Mouse (Mus musculus) frontal cortex, adult 2 months (tissue): Measurements from ENCODE around the gene Heg1. TPM values are rescaled to one million over a fixed set of nuclear protein-coding genes. Genes with fewer than 3 reads are reported as not detected.

ENCODE experiments used
- DNase-seq, 2 experiments: peaks; one replicate each; pipeline ENCODE4 v3.0.0; 2022; ENCODE audit warnings: low spot score in 1 of 2; ENCODE audit errors: extremely low spot score in 1 of 2
- polyA plus RNA-seq: library from polyadenylated mRNA; depleted of rRNA; stranded (reverse); fragments of >200 nt; gene quantifications from 2 replicates; pipeline ENCODE4 v1.2.3, GENCODE M21; 2012

Heg1 gene
- polyA plus RNA-seq, 1 experiment = 16.1 TPM

- DNase-seq = no peak
These were observed 20.1 kb downstream of the Heg1 start for GRCm38 (mm10) chr16:33704289-33704688.

DNA sequence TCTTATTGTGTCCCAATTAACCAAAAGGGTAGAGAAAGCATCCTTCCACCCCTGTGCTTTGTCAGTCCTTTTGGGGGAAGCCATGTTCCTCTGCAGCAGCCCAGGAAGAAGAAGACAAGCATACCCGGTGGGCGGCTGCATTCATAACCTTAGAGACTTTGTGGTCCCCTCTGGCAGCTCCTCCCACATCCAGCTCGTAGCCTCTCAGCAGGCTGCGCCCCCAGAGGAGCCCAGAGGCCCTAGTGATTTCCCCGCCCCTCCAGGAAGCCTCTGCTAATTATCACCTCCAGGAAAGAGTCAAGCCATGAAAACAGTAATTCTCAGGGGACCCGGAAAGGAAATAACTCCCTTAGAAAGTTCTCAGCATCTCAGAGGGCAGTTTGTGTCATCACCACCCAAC is 21.1 kb downstream of the Heg1 start:
- DNase-seq = no peak

DNA sequence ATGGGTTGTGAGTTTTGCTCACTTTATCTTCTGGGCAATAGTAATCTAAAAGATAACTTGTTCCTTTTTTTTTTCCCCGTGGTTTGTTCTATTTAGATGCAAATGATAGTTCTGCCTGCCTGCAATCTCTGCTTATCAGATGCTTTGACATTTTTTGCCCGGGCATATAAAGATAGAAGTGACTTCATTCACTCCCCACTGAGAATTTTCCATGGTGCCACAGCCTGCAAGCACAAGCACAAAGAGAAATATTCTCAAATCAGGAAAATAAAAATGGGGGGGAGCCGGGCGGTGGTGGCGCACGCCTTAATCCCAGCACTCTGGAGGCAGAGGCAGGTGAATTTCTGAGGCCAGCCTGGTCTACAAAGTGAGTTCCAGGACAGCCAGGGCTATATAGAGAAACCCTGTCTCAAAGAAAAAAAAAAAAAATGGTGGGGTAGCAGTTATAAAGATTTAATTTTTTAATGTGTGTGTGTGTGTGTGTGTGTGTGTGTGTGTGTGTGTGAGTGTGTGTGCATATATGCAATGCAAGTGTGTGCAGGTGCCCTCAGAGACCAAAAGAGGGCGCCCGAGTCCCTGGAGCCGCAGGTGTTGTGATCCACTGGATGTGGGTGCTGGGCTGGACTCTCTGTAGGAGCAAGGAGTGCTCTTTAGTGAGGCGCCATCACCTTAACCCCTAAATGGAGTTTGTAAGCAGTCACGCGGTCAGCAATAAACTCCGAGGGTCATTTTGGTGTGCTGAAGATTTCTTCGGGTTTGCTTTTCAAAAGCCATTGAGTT is 22.1 kb downstream of the Heg1 start:
- no peak for DNase-seq

- DNase-seq = no peak
These were observed 23.9 kb downstream of the Heg1 start for GRCm38 (mm10) chr16:33708031-33708430.

- no peak for DNase-seq
These were observed 24.6 kb downstream of the Heg1 start for GRCm38 (mm10) chr16:33708585-33709397.

DNA sequence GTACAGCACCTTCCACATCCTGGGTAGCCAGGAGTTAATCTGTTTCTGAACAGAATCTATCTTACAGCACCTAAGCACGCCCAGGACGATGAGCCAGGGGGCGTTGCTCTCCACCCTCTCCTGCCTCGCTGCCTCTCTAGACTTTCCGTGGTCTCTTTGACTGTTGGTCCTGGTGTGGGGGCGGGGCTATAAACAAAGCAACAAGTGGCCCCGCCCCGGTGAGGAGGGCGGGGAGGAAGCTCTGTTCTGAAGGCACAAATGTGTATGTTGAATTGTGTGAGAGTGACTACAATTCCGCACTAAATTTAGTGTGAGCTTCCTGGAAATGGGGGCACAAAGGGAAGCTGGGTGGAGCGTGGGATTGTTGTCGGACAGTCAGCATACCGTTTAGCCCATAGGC is 30.1 kb downstream of the Heg1 start:
- peak in 1 of 2 experiments; percentile 34 for DNase-seq

DNA sequence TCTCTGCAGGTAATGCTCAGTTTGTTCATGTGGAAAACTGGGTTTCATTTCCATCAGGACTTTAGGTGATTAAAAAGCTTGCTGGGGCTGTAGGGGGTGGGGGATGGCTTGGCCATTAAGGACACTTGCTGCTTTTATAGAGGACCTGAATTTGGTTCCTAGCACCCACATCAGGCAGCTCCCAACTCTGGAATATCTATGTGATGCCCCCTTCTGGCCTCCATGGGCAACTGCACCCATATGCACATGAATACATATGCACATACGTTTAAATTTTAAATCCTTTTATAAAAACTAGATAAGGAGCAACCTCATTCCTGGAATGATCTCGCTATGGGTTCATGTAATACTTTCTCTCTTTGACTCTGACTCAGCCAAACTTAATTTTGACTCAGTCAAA is 39.1 kb downstream of the Heg1 start:
- DNase-seq = no peak

DNA sequence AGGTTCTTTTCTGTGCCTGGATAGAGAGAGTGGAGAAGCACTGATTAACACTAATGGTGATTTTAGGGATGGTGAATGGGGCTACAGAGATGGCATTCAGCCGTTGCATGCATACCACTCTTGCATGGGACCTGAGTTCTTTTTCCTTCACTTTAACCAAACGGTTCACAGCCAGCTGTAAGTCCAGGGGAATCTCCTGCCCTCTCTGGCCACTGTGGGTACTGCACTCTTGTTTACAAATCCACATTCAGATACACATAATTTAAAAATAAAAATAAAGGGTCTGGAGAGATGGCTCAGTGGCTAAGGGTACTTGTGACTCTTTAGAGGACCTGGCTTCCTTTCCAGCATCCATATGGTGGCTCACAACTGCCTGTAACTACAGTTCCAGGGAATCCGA is 39.8 kb downstream of the Heg1 start:
- DNase-seq = no peak

DNA sequence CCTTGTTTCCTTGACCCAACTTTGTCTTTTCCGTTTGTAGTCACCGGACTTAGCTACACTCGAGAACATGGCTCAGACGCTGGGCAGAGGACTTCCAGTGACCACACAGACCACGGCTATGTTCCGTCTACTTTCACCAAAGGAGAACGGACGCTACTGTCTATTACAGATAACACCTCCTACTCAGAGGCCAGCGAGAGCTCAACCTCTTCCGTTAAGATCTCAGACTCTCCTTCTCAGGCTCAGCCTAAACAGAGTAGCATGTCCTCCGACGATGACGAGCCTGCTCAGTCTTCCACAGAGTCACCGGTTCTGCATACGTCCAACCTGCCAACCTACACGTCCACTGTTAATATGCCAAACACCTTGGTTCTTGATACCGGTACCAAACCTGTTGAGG is 42.1 kb downstream of the Heg1 start:
- no peak for DNase-seq

DNA sequence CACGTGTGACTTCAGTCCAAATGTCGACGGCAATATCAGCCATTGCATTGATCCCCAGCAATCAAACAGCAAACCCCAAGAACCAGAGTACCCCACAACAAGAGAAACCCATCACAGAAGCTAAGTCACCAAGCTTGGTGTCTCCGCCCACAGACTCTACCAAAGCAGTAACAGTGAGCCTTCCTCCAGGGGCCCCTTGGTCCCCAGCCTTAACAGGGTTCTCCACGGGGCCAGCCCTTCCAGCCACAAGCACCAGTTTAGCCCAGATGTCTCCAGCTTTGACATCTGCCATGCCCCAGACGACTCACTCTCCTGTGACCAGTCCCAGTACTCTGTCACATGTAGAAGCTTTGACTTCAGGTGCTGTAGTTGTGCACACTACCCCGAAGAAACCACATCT is 42.7 kb downstream of the Heg1 start:
- DNase-seq = no peak

DNA sequence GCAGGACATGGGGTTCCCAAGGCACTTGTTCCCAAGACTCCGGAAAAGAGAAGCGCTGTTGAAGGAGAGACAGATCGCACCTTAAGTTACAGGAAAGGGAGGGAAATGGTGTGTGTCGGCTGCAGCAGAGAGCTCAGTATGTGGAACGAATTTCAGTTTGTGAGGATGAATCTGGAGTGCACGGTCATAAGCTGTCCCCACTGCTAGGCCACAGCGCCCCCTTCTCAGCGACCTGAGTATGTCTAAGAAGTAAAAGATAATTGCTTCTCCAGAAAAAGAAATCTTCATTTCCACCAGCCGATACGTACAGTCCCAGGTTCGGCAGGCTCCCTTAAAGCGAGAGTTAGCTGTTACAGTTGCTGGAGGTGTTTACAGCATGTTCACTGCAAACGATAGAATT is 44.3 kb downstream of the Heg1 start:
- DNase-seq = no peak

GRCm38 (mm10) chr16:33731291-33731690 is 47.1 kb downstream of the Heg1 start:
- DNase-seq = no peak

GRCm38 (mm10) chr16:33732237-33732749 is 48.1 kb downstream of the Heg1 start:
- no peak for DNase-seq

- DNase-seq = peak in 1 of 2 experiments; percentile 13
These were observed 48.8 kb downstream of the Heg1 start for GRCm38 (mm10) chr16:33732846-33733580.

DNA sequence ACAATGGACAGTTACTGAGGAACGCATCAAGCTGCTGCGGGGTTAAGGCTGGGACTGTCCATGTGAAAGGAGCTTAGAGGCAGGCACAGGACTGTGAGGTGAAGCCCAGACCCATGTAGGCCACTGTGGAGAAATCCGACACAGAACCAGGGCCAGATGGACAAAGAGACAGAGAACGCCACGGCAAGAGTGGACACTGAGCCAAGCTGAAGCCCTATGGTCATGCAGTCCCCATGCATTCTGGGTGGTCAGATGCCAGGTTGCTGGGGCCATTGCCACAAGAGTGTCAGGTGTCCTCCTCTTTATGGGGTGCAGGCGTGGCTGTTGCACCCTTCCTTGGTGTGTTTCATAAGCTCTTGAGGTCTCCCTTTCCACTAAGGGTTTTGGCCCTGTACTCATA is 49.7 kb downstream of the Heg1 start:
- DNase-seq = no peak

DNA sequence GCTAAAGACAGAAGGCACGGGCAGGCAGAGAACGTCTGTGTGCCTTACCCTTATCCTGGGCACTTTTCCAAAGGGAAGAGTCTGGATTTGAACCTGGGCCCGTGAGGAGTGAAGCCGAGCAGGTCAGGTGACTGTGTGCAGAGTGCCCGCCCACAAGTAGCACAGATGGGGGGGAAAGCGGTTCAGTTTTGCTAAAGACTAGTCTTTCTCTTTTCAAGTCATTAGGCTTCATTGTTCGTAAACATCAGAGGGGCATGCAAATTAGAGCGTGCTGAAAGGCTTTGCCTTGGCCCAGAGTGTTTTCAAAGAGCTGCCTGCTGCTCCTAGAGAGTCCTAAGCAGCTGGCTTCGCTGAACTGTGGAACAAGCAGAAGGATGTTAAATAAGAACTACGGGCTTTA is 50.4 kb downstream of the Heg1 start:
- peak in 1 of 2 experiments; percentile 60 for DNase-seq

- DNase-seq = no peak
These were observed 51.1 kb downstream of the Heg1 start for GRCm38 (mm10) chr16:33735238-33735637.

GRCm38 (mm10) chr16:33735791-33736190 is 51.6 kb downstream of the Heg1 start:
- no peak for DNase-seq

DNA sequence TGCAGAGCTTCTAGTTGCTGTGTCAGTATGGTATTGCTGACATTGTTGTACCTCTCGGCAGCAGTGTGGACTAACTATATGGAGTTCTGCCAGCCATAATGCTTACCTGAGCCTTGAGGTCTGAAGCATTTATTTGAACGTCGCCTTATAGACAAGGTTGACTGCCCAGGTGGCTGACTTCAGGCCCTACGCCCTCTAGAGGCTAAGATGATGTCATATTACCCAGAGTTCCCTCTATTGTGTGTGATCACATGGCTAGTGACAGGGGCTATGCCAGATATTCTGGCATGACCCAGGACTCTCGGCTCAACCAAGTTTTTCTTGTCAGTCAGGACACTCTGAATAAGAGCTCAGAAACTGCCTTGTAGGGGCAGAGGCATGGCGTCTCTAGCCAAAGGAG is 52.6 kb downstream of the Heg1 start:
- no peak for DNase-seq

- DNase-seq = no peak
These were observed 55.0 kb downstream of the Heg1 start for GRCm38 (mm10) chr16:33738949-33739719.
